Mouse (Mus musculus): Measurements from ENCODE around the gene Nrd1.

DNA sequence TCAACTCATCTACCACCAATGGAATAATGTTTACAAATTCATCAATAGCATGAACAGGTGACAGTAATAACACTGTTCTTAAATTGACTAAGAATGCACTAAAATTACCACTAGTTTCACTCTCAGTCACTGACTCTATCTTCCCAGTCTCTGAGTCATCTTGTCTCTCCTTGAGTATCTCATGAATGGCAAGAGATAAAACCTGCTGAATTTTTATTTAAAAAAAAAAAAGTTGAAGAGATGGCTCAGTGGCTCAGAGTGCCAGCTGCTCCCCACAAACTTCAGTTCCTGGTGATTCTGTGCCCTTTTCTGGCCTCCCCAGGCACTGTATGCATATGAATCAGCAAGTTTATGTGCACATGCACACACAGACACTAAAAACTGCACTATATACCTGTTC, 104.8 kb downstream of the Nrd1 start:
- no peak for TF ChIP-seq CTCF (IDR thresholded peaks at IDR 0.05 in 2 of 3, conservative IDR thresholded peaks at IDR 0.05 in 1 of 3; ENCODE audit: control insufficient read depth in 1 of 3, insufficient read depth in 1 of 3, low read depth in 2 of 3, low read length in 3 of 3, poor library complexity in 1 of 3, severe bottlenecking in 1 of 3)
- TF ChIP-seq ZC3H11A (IDR thresholded peaks at IDR 0.05; ENCODE audit: low read depth, low read length): no peak
- no peak for TF ChIP-seq USF1 (IDR thresholded peaks at IDR 0.05; ENCODE audit: low read depth, low read length)
- TF ChIP-seq POLR2AphosphoS2 (IDR thresholded peaks at IDR 0.05; ENCODE audit: low read length): no peak
- no peak for TF ChIP-seq POLR2A (IDR thresholded peaks at IDR 0.05; ENCODE audit: control insufficient read depth in 1 of 2, insufficient read depth in 1 of 2, low read depth in 1 of 2, low read length in 2 of 2, poor library complexity in 1 of 2)
- no peak for TF ChIP-seq MEF2A (IDR thresholded peaks at IDR 0.05; ENCODE audit: extremely low read depth, insufficient replicate concordance, low read depth, low read length, poor library complexity, severe bottlenecking)
- peak; percentile 42; the same call in 1 of the 2 replicates for TF ChIP-seq ETS1 (IDR thresholded peaks at IDR 0.05; ENCODE audit: low read depth, low read length)
- TF ChIP-seq TCF12 (IDR thresholded peaks at IDR 0.05; ENCODE audit: low read depth, low read length): no peak
- TF ChIP-seq GATA1 (IDR thresholded peaks at IDR 0.05; ENCODE audit: low read depth, low read length): peak; percentile 55
- peak; percentile 85 for TF ChIP-seq ZNF384 (IDR thresholded peaks at IDR 0.05; ENCODE audit: low read depth, low read length)
- TF ChIP-seq RCOR1 (IDR thresholded peaks at IDR 0.05; ENCODE audit: low read depth, low read length): peak; percentile 14; the same call in 1 of the 2 replicates

Data from MEL (cell line).